In the genomic region with DNA sequence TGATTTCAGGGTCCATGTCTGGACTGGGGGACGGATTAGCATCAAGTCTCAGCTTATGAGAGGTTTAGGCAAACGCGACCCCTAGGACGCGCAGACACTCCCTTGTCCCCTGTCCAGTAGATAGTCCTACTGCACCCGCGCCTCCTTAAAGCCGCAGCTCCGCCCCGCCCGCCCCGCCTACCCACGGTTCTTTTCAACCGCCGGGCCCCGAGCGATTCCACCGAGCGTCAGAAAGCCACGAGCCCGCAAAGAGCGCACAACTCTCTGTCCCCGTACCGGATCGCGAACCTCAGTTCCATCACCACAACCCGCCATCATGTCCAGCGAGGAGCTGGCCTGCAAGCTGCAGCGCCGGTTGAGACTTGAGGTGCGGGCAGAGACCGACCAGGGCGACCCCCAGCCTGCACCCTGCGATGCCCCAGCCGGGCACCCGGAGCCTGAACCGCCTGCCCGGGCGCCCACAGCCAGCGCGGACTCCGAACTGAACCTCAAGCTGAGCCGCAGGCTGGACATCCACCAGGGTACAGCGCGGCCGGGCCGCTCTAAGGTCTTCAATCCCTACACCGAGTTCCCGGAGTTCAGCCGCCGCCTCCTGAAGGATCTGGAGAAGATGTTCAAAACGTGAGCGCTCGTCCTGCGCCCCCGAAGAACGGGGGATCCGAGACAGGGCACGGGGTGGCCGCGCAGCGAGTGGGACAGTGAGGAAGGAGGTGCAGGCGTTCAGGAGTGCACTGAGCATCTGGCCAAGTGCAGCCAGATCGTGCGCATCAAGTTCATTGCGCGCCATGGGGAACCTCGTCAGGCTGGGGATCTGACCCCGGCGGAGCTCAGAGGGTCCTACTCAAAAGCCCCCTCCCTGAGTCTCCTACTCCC, we compare ENCODE assay signal across 8 mouse cellular contexts. TPM values are rescaled to one million over a fixed set of nuclear protein-coding genes. Genes with fewer than 3 reads are reported as not detected.
A peak's percentile ranks its signal among the peaks of the same experiment; 100 is the strongest.
DNase-seq lines count a peak whose midpoint lies in the region; ATAC-seq and TF ChIP-seq lines count a peak whose summit lies in the region.

Efhd1 (plus strand) TSS at position 230 of the 873 bp plus-strand sequence.

- H3K9me3 ChIP-seq in G1E (replicated peaks): no peaks in the 10 kb centered on the region
- no peaks in the 10 kb centered on the region for H3K9me3 ChIP-seq in embryonic facial prominence, embryonic 13.5 days

- H3K4me2 ChIP-seq in embryonic facial prominence, embryonic 13.5 days: peak within 1 kb of the TSS; percentile 98

- peak; percentile 29 for DNase-seq in gastrocnemius, adult 18-20 months (ENCODE audit: low spot score)
- no peak for DNase-seq in gastrocnemius, adult 8-10 months (ENCODE audit: low spot score in 2 of 2)
- no peak for DNase-seq in G1E (ENCODE audit: low spot score)
- peak; percentile 43 to 47 for DNase-seq in heart, postnatal 14 days
- DNase-seq in kidney, postnatal 36 days: peak; percentile 64 to 85
- DNase-seq in testis, postnatal 14 days (ENCODE audit: low spot score): peak; percentile 48

- H3K4me1 ChIP-seq in G1E (ENCODE audit: insufficient read depth, low read depth, low read length): peaks cover 7% of the 10 kb centered on the region
- peaks cover 21% of the 10 kb centered on the region for H3K4me1 ChIP-seq in embryonic facial prominence, embryonic 13.5 days

- WGBS in embryonic facial prominence, embryonic 13.5 days: under 1% methylated on average over 70 of the region's 70 CpGs

- TF ChIP-seq CTCF in G1E (IDR thresholded peaks at IDR 0.05; ENCODE audit: low read depth, low read length): no peak

- peaks cover 57% of the 10 kb centered on the region for H3K27me3 ChIP-seq in G1E (ENCODE audit: insufficient read depth, low read length)
- H3K27me3 ChIP-seq in embryonic facial prominence, embryonic 13.5 days: peaks cover 89% of the 10 kb centered on the region

- no peak within 1 kb of the TSS for H3K27ac ChIP-seq in embryonic facial prominence, embryonic 13.5 days

- intact Hi-C loops in heart, postnatal 14 days (cut with DNase I): no loop called here

- H3K36me3 ChIP-seq in G1E (replicated peaks): no peaks in the 10 kb centered on the region
- no peaks in the 10 kb centered on the region for H3K36me3 ChIP-seq in embryonic facial prominence, embryonic 13.5 days

- no peak for ATAC-seq in G1E (ENCODE audit: extremely low read depth, insufficient number of reproducible peaks, low FRiP score, poor library complexity, severe bottlenecking)
- ATAC-seq in embryonic facial prominence, embryonic 13.5 days (ENCODE audit: insufficient number of reproducible peaks, insufficient read depth, low FRiP score, low TSS enrichment, low read depth): peak; percentile 32; the same call in 1 of the 2 replicates
- ATAC-seq in megakaryocyte progenitor cell, adult 5-6 weeks (replicated peaks; ENCODE audit: poor library complexity): peak; percentile 68

- H3K9ac ChIP-seq in embryonic facial prominence, embryonic 13.5 days: peak within 1 kb of the TSS; percentile 65

- H3K4me3 ChIP-seq in G1E (ENCODE audit: low read depth, low read length): peak within 1 kb of the TSS; percentile 53; the same call in 1 of the 2 replicates
- peak within 1 kb of the TSS; percentile 54 for H3K4me3 ChIP-seq in embryonic facial prominence, embryonic 13.5 days

RNA-seq across cellular contexts. Expression of gene Efhd1, which starts in this region (rescaled TPM):
- total RNA-seq in gastrocnemius, adult 18-20 months (2021): 1 to 10 TPM; 3.4 to 6.1 TPM
- 1 to 10 TPM; 1.7 to 3.4 (median 2.9) TPM for total RNA-seq in gastrocnemius, adult 8-10 months (2022)
- total RNA-seq in G1E (2014; fragmentation: Nextera tagmentation) (not detected in 2 replicates), G1E (2017) (0.27 and 0.87 TPM in 2 replicates)
- polyA plus RNA-seq in G1E (2012): not detected in 2 replicates
- polyA plus RNA-seq in embryonic facial prominence, embryonic 13.5 days (2015; fragmentation: Nextera tagmentation; extraction: Ambion mirVana): 0.86 and 1.2 TPM in 2 replicates
- 1 to 10 TPM; 4.2 to 4.6 TPM for total RNA-seq in heart, postnatal 14 days (2021)
- total RNA-seq in megakaryocyte progenitor cell, adult 5-6 weeks (2015): not detected in 2 replicates
- not detected in 2 replicates for total RNA-seq in megakaryocyte progenitor cell, adult 5-6 weeks (2017)

Comparison
In these comparisons a context has a peak if more than half of its experiments do, and no peak if none do; other contexts are left out.
1. DNase-seq: peak in gastrocnemius, adult 18-20 months (single experiment), heart, postnatal 14 days (2 of 2), kidney, postnatal 36 days (2 of 2) and testis, postnatal 14 days (single experiment); none in gastrocnemius, adult 8-10 months (0 of 2) and G1E (single experiment).
2. Peak in ATAC-seq in megakaryocyte progenitor cell, adult 5-6 weeks; RNA of the gene not detected or under 1 TPM.